11 mouse cellular contexts compared by ENCODE assay signal in the genomic region with DNA sequence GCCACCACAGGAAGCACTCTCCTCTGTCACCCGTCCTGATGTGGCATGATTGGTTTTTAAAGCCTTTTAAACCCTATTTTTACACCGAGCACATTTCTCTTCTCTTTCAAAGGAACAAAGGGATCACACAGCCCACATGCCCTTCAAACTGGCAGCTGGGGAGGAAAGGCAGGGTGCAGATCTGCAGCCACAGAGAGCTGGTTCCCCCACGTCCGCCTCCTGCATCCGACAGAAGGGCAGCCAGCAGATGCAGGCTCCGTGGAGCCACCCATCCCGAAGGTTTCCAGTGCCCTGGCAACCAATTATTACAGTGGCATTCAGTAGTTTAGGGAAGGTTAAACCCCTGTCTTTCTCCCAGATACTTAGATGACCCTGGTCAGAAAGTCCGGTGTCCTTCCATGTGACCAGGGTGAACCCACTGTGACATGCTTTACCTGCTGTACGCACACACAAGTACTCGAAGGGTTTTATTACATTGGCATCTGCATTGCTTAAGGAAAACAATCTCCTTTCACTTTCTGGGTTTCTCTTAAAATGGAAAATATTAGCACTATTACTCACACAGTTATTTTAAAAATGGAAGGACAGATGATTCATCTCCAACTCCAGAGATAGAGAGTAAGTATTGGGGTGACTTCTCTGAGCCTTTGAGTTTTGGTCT.
A peak's percentile ranks its signal among the peaks of the same experiment; 100 is the strongest.
DNase-seq lines count a peak whose midpoint lies in the region; ATAC-seq and TF ChIP-seq lines count a peak whose summit lies in the region.
"Had no signal": no experiment of that assay in that cellular context is flagged by ENCODE, and none has a peak within 500 bp of the region (broad histone marks: within the 10 kb centered on the region; RNA-seq: fewer than 3 reads in every experiment).

No protein-coding gene starts in this region.

- 0 out of 2 replicates have a peak overlapping the region, but pooled peaks have one; percentile 22 for H3K9ac ChIP-seq in heart, postnatal 0 days (replicated peaks; ENCODE audit: low read depth, low read length)
- peak overlapping the region; percentile 42; the same call in 1 of the 2 replicates for H3K9ac ChIP-seq in midbrain, embryonic 16.5 days (ENCODE audit: low read depth, low read length)
- H3K9ac ChIP-seq in kidney, embryonic 15.5 days = no peak overlapping the region
- H3K9ac ChIP-seq: embryonic facial prominence, embryonic 12.5 days had no signal

- no peak for DNase-seq in heart, postnatal 0 days (ENCODE audit: low spot score)
- no peak for DNase-seq in heart, adult 8-10 months (ENCODE audit: low spot score)
- peak; percentile 43 for DNase-seq in CD4-positive, CD25-positive, alpha-beta regulatory T cell, adult 2 months (ENCODE audit: low read depth, low spot score)
- DNase-seq in brain, embryonic 14.5 days (ENCODE audit: low read depth) = peak; percentile 55
- no peak for DNase-seq in c-Kit-positive CD71-positive TER-119-positive erythroid progenitor cells, embryonic 14.5 days (ENCODE audit: low spot score)
- no peak for DNase-seq in natural killer cell, adult 2 months (ENCODE audit: low spot score in 2 of 2)
- DNase-seq: kidney, adult 11 months; lung, postnatal 4 days had no signal

- H3K4me3 ChIP-seq in heart, postnatal 0 days (ENCODE audit: low read depth, low read length) = no peak overlapping the region
- no peak overlapping the region for H3K4me3 ChIP-seq in midbrain, embryonic 16.5 days (ENCODE audit: low read depth, low read length)
- no peak overlapping the region for H3K4me3 ChIP-seq in kidney, embryonic 15.5 days (replicated peaks)
- H3K4me3 ChIP-seq: embryonic facial prominence, embryonic 12.5 days had no signal

- TF ChIP-seq CTCF in heart, postnatal 0 days (IDR thresholded peaks at IDR 0.05; ENCODE audit: low read depth) = no peak
- no peak for TF ChIP-seq CTCF in brain, embryonic 14.5 days (IDR thresholded peaks at IDR 0.05; ENCODE audit: borderline replicate concordance, extremely low read depth, insufficient read depth, insufficient read length)

- no peaks in the 10 kb centered on the region for H3K36me3 ChIP-seq in heart, postnatal 0 days (replicated peaks; ENCODE audit: control insufficient read depth, insufficient read depth, low read length)
- H3K36me3 ChIP-seq in midbrain, embryonic 16.5 days (ENCODE audit: control insufficient read depth, insufficient read depth, low read length) = no peaks in the 10 kb centered on the region
- no peaks in the 10 kb centered on the region for H3K36me3 ChIP-seq in kidney, embryonic 15.5 days
- H3K36me3 ChIP-seq: embryonic facial prominence, embryonic 12.5 days had no signal

- H3K27me3 ChIP-seq in heart, postnatal 0 days (ENCODE audit: control insufficient read depth, insufficient read depth, low read length) = no peaks in the 10 kb centered on the region
- H3K27me3 ChIP-seq in midbrain, embryonic 16.5 days (ENCODE audit: control insufficient read depth, insufficient read depth, low read depth, low read length) = no peaks in the 10 kb centered on the region
- H3K27me3 ChIP-seq in kidney, embryonic 15.5 days = no peaks in the 10 kb centered on the region
- H3K27me3 ChIP-seq: embryonic facial prominence, embryonic 12.5 days had no signal

- no peak for TF ChIP-seq EP300 in heart, postnatal 0 days (IDR thresholded peaks at IDR 0.05; ENCODE audit: low read depth)

- WGBS in heart, postnatal 0 days = 43% methylated on average over 10 of the region's 10 CpGs
- WGBS in midbrain, embryonic 16.5 days = 32% methylated on average over 10 of the region's 10 CpGs
- WGBS in kidney, embryonic 15.5 days = 42% methylated on average over 10 of the region's 10 CpGs

- no peak overlapping the region for H3K27ac ChIP-seq in heart, postnatal 0 days (ENCODE audit: low read depth)
- peak overlapping the region; percentile 35; the same call in 1 of the 2 replicates for H3K27ac ChIP-seq in midbrain, embryonic 16.5 days (ENCODE audit: low read length)
- no peak overlapping the region for H3K27ac ChIP-seq in kidney, embryonic 15.5 days
- H3K27ac ChIP-seq: embryonic facial prominence, embryonic 12.5 days had no signal

- ATAC-seq in heart, postnatal 0 days (ENCODE audit: insufficient read depth, low read depth) = no peak
- 0 out of 2 replicates have a peak, but pooled peaks have one; percentile 37 for ATAC-seq in midbrain, embryonic 16.5 days
- ATAC-seq in kidney, embryonic 15.5 days (replicated peaks; ENCODE audit: low FRiP score) = no peak

- H3K4me2 ChIP-seq in heart, postnatal 0 days (ENCODE audit: low read depth, low read length) = peak overlapping the region; percentile 17; the same call in 1 of the 2 replicates
- no peak overlapping the region for H3K4me2 ChIP-seq in midbrain, embryonic 16.5 days (ENCODE audit: low read length)
- no peak overlapping the region for H3K4me2 ChIP-seq in kidney, embryonic 15.5 days
- H3K4me2 ChIP-seq: embryonic facial prominence, embryonic 12.5 days had no signal

- H3K4me1 ChIP-seq in heart, postnatal 0 days (ENCODE audit: control insufficient read depth, insufficient read depth) = peaks cover 20% of the 10 kb centered on the region
- H3K4me1 ChIP-seq in midbrain, embryonic 16.5 days (ENCODE audit: control insufficient read depth, insufficient read depth, low read length) = peaks cover 18% of the 10 kb centered on the region
- H3K4me1 ChIP-seq in kidney, embryonic 15.5 days = peaks cover 17% of the 10 kb centered on the region

- no peaks in the 10 kb centered on the region for H3K9me3 ChIP-seq in heart, postnatal 0 days (replicated peaks; ENCODE audit: control insufficient read depth, low read length)
- H3K9me3 ChIP-seq in midbrain, embryonic 16.5 days (replicated peaks; ENCODE audit: control insufficient read depth, low read length, poor library complexity, severe bottlenecking) = no peaks in the 10 kb centered on the region
- H3K9me3 ChIP-seq in kidney, embryonic 15.5 days (replicated peaks) = no peaks in the 10 kb centered on the region
- H3K9me3 ChIP-seq: embryonic facial prominence, embryonic 12.5 days had no signal

- no peak for TF ChIP-seq POLR2A in brain, embryonic 14.5 days (IDR thresholded peaks at IDR 0.05; ENCODE audit: borderline replicate concordance, extremely low read depth, insufficient read depth, insufficient read length, poor library complexity, severe bottlenecking)

Comparison
In these comparisons a context has a peak if more than half of its experiments do, and no peak if none do; other contexts are left out.
1. DNase-seq: peak in CD4-positive, CD25-positive, alpha-beta regulatory T cell, adult 2 months (single experiment) and brain, embryonic 14.5 days (single experiment); none in heart, postnatal 0 days (single experiment), heart, adult 8-10 months (single experiment), c-Kit-positive CD71-positive TER-119-positive erythroid progenitor cells, embryonic 14.5 days (single experiment) and natural killer cell, adult 2 months (0 of 2).